Mouse (Mus musculus): ENCODE results near the gene Sprr2f. TPM values are rescaled to one million over a fixed set of nuclear protein-coding genes. Genes with fewer than 3 reads are reported as not detected.

The Sprr2f gene
- total RNA-seq (2021): not detected in 2 replicates
- long read RNA-seq, experiment 1: 0 reads
- long read RNA-seq, experiment 2: 0 reads

DNA sequence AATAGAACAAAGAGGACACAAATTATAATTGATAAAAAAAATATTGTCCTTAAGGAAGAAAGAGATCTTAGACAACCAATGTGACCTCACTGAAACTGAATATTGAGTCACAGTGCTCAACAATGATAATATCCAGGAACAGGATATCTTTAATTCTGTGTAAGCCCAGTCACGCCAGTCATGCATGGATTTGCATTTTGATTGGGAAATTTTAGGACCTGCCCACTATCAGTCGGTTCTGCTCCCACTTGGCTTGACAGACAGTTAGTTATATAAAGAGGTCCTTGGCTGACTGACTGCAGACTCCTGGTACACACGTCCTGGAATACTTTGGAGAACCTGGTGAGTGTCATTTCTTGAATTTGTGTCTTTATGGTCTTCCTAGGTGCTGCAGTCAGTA, at the start of gene Sprr2f:
Gene Sprr2f (plus strand): TSS at position 301 of the 400 bp plus-strand sequence.
- DNase-seq: no peak

DNA sequence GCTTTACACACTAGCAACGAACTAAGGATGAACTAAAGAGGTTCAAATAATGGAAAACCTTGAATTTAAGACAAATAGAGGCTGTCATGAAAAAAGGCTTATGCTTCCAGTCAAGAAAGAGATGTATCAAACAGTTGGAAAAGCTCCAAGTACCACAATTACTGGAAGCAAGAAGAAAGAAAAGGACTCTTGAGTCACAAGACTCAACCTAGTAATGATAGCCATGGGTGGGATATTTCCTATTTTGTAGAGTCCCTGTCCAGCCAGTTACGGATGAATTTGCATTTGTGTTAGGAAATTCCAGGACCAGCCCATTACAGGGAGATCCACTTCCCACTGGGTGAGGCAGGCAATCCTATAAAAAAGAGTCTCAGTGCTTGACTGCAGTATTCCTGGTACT, 48.7 kb upstream of the Sprr2f start, which contains the start of gene Sprr2b:
Gene Sprr2b (plus strand): TSS at position 301 of the 400 bp plus-strand sequence.
- DNase-seq: no peak

DNA sequence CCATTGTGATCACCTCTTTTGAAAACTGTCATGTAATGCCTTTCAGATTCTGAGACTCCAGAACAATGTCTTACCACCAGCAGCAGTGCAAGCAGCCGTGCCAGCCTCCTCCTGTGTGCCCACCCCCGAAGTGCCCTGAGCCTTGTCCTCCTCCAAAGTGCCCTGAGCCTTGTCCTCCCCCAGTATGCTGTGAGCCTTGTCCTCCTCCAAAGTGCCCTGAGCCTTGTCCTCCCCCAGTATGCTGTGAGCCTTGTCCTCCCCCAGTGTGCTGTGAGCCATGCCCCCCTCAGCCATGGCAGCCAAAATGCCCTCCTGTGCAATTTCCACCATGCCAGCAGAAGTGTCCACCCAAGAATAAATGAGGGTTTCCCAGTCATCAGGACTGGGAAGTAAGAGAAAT, 47.6 kb upstream of the Sprr2f start:
- no peak for DNase-seq

DNA sequence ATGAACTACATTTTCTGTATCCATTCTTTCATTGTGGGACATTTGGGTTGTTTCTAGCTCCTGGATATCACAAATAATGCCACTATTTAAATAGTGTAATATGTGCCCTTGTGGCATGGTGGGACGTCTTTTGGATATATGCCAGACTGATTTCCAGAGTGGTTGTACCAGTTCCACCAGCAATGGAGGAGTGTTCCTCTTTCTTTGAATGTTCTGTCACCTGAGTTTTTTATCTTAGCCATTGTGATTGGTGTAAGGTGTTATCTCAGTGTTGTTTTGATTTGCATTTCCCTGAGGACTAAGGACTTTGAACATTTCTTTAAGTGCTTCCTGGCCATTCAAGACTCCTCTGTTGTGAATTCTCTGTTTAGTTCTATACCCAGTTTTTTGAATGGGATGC, 28.7 kb upstream of the Sprr2f start:
- DNase-seq: no peak

DNA sequence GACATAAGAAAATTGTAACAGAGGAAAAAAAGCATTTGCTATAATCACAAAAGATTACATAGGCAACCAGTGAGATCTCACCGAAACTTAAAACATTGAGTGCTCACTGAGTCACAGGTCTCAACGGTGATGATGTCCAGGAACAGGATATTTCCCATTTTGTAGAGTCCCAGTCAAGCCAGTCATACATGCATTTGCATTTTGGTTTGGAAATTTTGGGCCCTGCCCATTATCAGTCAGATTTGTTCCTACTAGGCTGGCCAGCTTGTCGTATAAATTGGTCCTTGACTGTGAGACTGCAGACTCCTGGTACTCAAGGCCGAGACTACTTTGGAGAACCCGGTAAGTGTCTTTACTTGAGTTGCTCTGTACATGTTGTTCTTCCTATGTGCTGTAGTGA, 26.1 kb upstream of the Sprr2f start, which contains the start of gene Sprr2d:
Gene Sprr2d (plus strand): TSS at position 301 of the 400 bp plus-strand sequence.
- DNase-seq: no peak

DNA sequence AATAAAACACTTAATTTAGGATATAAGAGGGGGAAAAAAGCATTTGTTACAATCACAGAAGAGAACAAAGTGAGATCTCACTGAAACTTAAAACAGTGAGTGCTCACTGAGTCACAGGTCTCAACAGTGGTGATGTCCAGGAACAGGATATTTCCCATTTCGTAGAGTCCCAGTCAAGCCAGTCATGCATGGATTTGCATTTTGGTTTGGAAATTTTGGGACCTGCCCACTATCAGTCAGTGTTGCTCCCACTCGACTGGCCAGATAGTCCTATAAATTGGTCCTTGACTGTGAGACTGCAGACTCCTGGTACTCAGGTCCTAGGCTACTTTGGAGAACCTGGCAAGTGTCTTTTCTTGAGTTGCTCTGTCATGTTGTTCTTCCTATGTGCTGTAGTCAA, 13.1 kb upstream of the Sprr2f start, which contains the start of gene Sprr2e:
Gene Sprr2e (plus strand): TSS at position 301 of the 400 bp plus-strand sequence.
- no peak for DNase-seq

DNA sequence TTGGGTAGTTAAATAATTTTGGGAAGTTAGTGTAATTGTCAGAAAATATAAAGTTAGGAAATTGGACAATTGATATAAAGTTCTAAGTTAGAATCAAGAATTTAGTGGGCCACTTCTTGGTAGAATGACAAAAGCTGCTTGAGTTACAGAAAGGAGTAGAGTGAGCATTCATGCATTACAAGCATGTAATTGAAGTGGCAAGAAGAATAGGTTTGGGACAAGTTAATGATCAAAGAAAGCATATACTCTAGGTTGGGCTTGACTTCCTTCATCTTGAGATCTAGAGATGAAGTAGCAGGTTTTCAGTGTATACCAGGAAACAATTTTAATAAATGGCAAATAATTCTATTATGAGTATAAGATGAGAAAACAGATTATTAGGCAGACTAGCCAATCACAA, 3.4 kb upstream of the Sprr2f start:
- no peak for DNase-seq

DNA sequence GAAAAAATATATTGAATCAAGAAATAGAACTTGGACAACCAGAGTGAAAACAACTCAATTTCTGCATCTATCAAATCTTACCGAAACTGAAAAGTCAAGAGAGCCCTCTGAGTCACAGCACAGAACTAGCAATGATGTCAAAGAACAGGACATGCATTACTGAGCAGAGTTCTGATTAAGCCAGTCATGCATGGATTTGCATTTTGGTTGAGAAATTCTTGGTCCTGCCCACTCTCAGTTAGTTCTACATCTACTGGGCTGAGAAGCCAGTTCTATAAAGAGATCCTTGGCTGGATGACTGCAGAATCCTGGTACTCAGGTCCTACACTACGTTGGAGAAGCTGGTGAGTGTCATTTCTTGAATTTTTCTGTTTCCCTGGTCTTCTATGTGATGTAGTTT, 8.6 kb downstream of the Sprr2f start:
- DNase-seq: no peak

DNA sequence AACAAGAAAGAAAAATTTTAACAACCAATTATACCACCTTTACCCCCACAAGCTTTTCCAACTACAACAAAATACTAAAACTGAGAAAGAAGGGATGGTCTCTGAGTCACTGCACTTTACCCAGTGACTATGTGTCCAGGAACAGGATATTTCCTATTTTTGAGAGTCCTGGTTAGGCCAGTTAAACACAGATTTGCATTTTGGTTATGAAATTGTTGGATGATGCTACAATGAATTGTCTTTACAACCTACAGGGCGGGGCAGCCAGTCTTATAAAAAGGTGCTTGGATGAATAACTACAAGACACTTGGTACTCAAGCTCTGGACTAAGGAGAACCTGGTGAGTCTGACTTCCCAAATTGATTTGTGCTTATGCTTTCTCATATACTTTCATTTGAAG, 20.4 kb downstream of the Sprr2f start, which contains the start of gene Sprr2h:
Gene Sprr2h (plus strand): TSS at position 301 of the 400 bp plus-strand sequence.
- no peak for DNase-seq

DNA sequence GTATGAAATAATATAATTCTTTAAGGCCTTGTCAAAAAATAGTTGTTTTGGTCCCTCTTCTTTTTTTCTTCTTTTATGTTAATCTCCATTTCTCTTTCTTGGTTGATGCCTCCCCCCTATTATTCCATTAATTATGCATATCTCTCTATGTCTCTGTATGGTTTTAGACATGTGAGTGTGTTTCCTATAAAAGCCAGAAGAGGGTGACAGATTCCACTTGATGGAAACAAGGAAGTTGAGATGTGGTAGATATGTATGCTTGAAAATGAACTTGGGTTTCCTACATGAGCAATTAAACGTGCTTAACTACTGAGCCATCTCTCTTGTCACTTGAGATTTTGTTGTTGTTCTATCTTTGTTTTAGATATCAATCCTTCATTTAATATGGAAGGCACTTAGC, 29.3 kb downstream of the Sprr2f start:
- DNase-seq: no peak

DNA sequence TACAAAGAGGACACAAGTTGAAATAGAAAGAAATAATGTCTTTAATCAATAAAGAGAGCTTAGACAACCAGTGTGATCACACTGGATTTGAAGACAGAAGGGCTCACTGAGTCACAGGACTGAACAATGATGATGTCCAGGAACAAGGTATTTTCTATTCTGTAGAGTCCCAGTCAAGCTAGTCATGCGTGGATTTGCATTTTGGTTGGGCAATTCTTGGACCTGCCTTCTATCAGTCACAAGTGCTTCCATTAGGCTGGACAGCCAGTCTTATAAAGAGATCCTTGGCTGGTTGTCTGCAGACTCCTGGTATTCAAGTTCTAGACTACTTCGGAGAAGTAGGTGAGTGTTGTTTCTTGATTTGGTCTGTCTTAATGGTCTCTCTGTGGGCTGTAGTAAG, 42.7 kb downstream of the Sprr2f start, which contains the start of gene Sprr2i:
Gene Sprr2i (plus strand): TSS at position 301 of the 400 bp plus-strand sequence.
- no peak for DNase-seq

Other genes starting within 250 kb of the Sprr2f start
- gene Prr9, start 241.2 kb upstream of the Sprr2f start, total RNA-seq (2021): not detected in 2 replicates
- gene Lelp1, start 222.4 kb upstream of the Sprr2f start, total RNA-seq (2021): not detected in 2 replicates
- not detected in 2 replicates for gene Sprr2a1, start 149.4 kb upstream of the Sprr2f start, total RNA-seq (2021)
- not detected in 2 replicates for gene Sprr2a2, start 149.3 kb upstream of the Sprr2f start, total RNA-seq (2021)
- not detected in 2 replicates for gene Sprr2a3, start 79.8 kb upstream of the Sprr2f start, total RNA-seq (2021)
- gene Sprr2b, start 48.6 kb upstream of the Sprr2f start, total RNA-seq (2021): not detected in 2 replicates
- gene Sprr2d, start 26.0 kb upstream of the Sprr2f start, total RNA-seq (2021): not detected in 2 replicates
- gene Sprr2e, start 13.0 kb upstream of the Sprr2f start, total RNA-seq (2021): not detected in 2 replicates
- gene Sprr2h, start 20.5 kb downstream of the Sprr2f start, total RNA-seq (2021): not detected in 2 replicates
- not detected in 2 replicates for gene Sprr2i, start 42.8 kb downstream of the Sprr2f start, total RNA-seq (2021)
- not detected in 2 replicates for gene Sprr2j-ps, start 52.9 kb downstream of the Sprr2f start, total RNA-seq (2021)
- gene Gm9774, start 64.2 kb downstream of the Sprr2f start, total RNA-seq (2021): 1.6 and 7.1 TPM in 2 replicates
- not detected in 2 replicates for gene Sprr2k, start 67.4 kb downstream of the Sprr2f start, total RNA-seq (2021)
- gene Sprr1b, start 73.6 kb downstream of the Sprr2f start, total RNA-seq (2021): not detected in 2 replicates
- gene Sprr3, start 93.5 kb downstream of the Sprr2f start, total RNA-seq (2021): not detected in 2 replicates
- not detected in 2 replicates for gene Sprr1a, start 120.7 kb downstream of the Sprr2f start, total RNA-seq (2021)
- gene Sprr4, start 135.3 kb downstream of the Sprr2f start, total RNA-seq (2021): not detected in 2 replicates
- gene 2310046K23Rik, start 169.3 kb downstream of the Sprr2f start, total RNA-seq (2021): not detected in 2 replicates
- not detected in 2 replicates for gene Ivl, start 208.5 kb downstream of the Sprr2f start, total RNA-seq (2021)
- not detected in 2 replicates for gene Smcp, start 223.8 kb downstream of the Sprr2f start, total RNA-seq (2021)
- gene 2210017I01Rik, start 242.3 kb downstream of the Sprr2f start, total RNA-seq (2021): not detected in 2 replicates

Measured in adrenal gland, postnatal 14 days (tissue).